Mouse (Mus musculus): ENCODE measurements around the gene Tfap2c. TPM values are rescaled to one million over a fixed set of nuclear protein-coding genes. Genes with fewer than 3 reads are reported as not detected.

Gene Tfap2c
- total and polyA plus RNA-seq, 3 experiments: 0.05 TPM; not detected in 2

GRCm38 (mm10) chr2:172544601-172545127 lies 4.7 kb upstream of the Tfap2c start:
- H3K36me3 ChIP-seq (replicated peaks): no peaks in the 10 kb centered on the region
- H3K9me3 ChIP-seq (replicated peaks): peaks cover 36% of the 10 kb centered on the region
- no peak overlapping the region for H3K4me3 ChIP-seq (ENCODE audit: low read depth, low read length)
- ATAC-seq (ENCODE audit: extremely low read depth, insufficient number of reproducible peaks, low FRiP score, poor library complexity, severe bottlenecking) (no peak), DNase-seq (ENCODE audit: low spot score) (no peak)
- no peaks in the 10 kb centered on the region; the same call in 1 of the 2 replicates for H3K27me3 ChIP-seq (ENCODE audit: insufficient read depth, low read length)
- H3K4me1 ChIP-seq (ENCODE audit: insufficient read depth, low read depth, low read length): no peaks in the 10 kb centered on the region
- TF ChIP-seq GATA1 (IDR thresholded peaks at IDR 0.05; ENCODE audit: borderline replicate concordance, low read length): no peak
- TF ChIP-seq GATA2 (IDR thresholded peaks at IDR 0.05; ENCODE audit: borderline replicate concordance, low read depth, low read length): no peak
- no peak for TF ChIP-seq POLR2AphosphoS5 (IDR thresholded peaks at IDR 0.05; ENCODE audit: insufficient replicate concordance, low read depth, low read length)
- TF ChIP-seq TAL1 (conservative IDR thresholded peaks at IDR 0.05; ENCODE audit: low read depth, low read length): no peak
- TF ChIP-seq CTCF (IDR thresholded peaks at IDR 0.05; ENCODE audit: low read depth, low read length): no peak

- Histone ChIP-seq H3K9me3 (replicated peaks) (peaks cover 45% of the 10 kb centered on the region), H3K4me1 (ENCODE audit: insufficient read depth, low read depth, low read length) (no peaks in the 10 kb centered on the region), H3K36me3 (replicated peaks) (no peaks in the 10 kb centered on the region), H3K27me3 (ENCODE audit: insufficient read depth, low read length) (peaks cover under 1% of the 10 kb centered on the region; the same call in 1 of the 2 replicates), H3K4me3 (ENCODE audit: low read depth, low read length) (no peak overlapping the region)
- no peak for ATAC-seq (ENCODE audit: extremely low read depth, insufficient number of reproducible peaks, low FRiP score, poor library complexity, severe bottlenecking)
- TF ChIP-seq GATA1 (IDR thresholded peaks at IDR 0.05; ENCODE audit: borderline replicate concordance, low read length): no peak
- TF ChIP-seq TAL1 (conservative IDR thresholded peaks at IDR 0.05; ENCODE audit: low read depth, low read length): no peak
- TF ChIP-seq CTCF (IDR thresholded peaks at IDR 0.05; ENCODE audit: low read depth, low read length): no peak
- no peak for TF ChIP-seq GATA2 (IDR thresholded peaks at IDR 0.05; ENCODE audit: borderline replicate concordance, low read depth, low read length)
- TF ChIP-seq POLR2AphosphoS5 (IDR thresholded peaks at IDR 0.05; ENCODE audit: insufficient replicate concordance, low read depth, low read length): no peak
- DNase-seq (ENCODE audit: low spot score): no peak
These were observed 3.7 kb upstream of the Tfap2c start for GRCm38 (mm10) chr2:172545592-172546235.

GRCm38 (mm10) chr2:172546551-172546950 lies 2.8 kb upstream of the Tfap2c start:
- ATAC-seq (ENCODE audit: extremely low read depth, insufficient number of reproducible peaks, low FRiP score, poor library complexity, severe bottlenecking): no peak
- Histone ChIP-seq H3K9me3 (replicated peaks) (peaks cover 53% of the 10 kb centered on the region), H3K4me3 (ENCODE audit: low read depth, low read length) (no peak overlapping the region), H3K4me1 (ENCODE audit: insufficient read depth, low read depth, low read length) (no peaks in the 10 kb centered on the region), H3K36me3 (replicated peaks) (no peaks in the 10 kb centered on the region), H3K27me3 (ENCODE audit: insufficient read depth, low read length) (peaks cover 6% of the 10 kb centered on the region; the same call in 1 of the 2 replicates)
- DNase-seq (ENCODE audit: low spot score): no peak
- TF ChIP-seq GATA1 (IDR thresholded peaks at IDR 0.05; ENCODE audit: borderline replicate concordance, low read length): no peak

GRCm38 (mm10) chr2:172547116-172547515 lies 2.3 kb upstream of the Tfap2c start:
- H3K27me3 ChIP-seq (ENCODE audit: insufficient read depth, low read length): peaks cover 6% of the 10 kb centered on the region; the same call in 1 of the 2 replicates
- H3K36me3 ChIP-seq (replicated peaks): no peaks in the 10 kb centered on the region
- peaks cover 57% of the 10 kb centered on the region for H3K9me3 ChIP-seq (replicated peaks)
- no peaks in the 10 kb centered on the region for H3K4me1 ChIP-seq (ENCODE audit: insufficient read depth, low read depth, low read length)
- H3K4me3 ChIP-seq (ENCODE audit: low read depth, low read length): no peak overlapping the region
- no peak for TF ChIP-seq GATA1 (IDR thresholded peaks at IDR 0.05; ENCODE audit: borderline replicate concordance, low read length)
- no peak for TF ChIP-seq GATA2 (IDR thresholded peaks at IDR 0.05; ENCODE audit: borderline replicate concordance, low read depth, low read length)
- TF ChIP-seq CTCF (IDR thresholded peaks at IDR 0.05; ENCODE audit: low read depth, low read length): no peak
- ATAC-seq (ENCODE audit: extremely low read depth, insufficient number of reproducible peaks, low FRiP score, poor library complexity, severe bottlenecking) (no peak), DNase-seq (ENCODE audit: low spot score) (no peak)

GRCm38 (mm10) chr2:172547807-172548586 lies 1.4 kb upstream of the Tfap2c start:
- ATAC-seq (ENCODE audit: extremely low read depth, insufficient number of reproducible peaks, low FRiP score, poor library complexity, severe bottlenecking): no peak
- H3K27me3 ChIP-seq (ENCODE audit: insufficient read depth, low read length): peaks cover 6% of the 10 kb centered on the region; the same call in 1 of the 2 replicates
- H3K4me1 ChIP-seq (ENCODE audit: insufficient read depth, low read depth, low read length): no peaks in the 10 kb centered on the region
- H3K36me3 ChIP-seq (replicated peaks): no peaks in the 10 kb centered on the region
- DNase-seq (ENCODE audit: low spot score): no peak
- TF ChIP-seq CTCF (IDR thresholded peaks at IDR 0.05; ENCODE audit: low read depth, low read length): no peak
- TF ChIP-seq GATA1 (IDR thresholded peaks at IDR 0.05; ENCODE audit: borderline replicate concordance, low read length): no peak
- TF ChIP-seq GATA2 (IDR thresholded peaks at IDR 0.05; ENCODE audit: borderline replicate concordance, low read depth, low read length): no peak
- TF ChIP-seq POLR2AphosphoS5 (IDR thresholded peaks at IDR 0.05; ENCODE audit: insufficient replicate concordance, low read depth, low read length): no peak
- TF ChIP-seq TAL1 (conservative IDR thresholded peaks at IDR 0.05; ENCODE audit: low read depth, low read length): no peak
- no peak overlapping the region for H3K4me3 ChIP-seq (ENCODE audit: low read depth, low read length)
- H3K9me3 ChIP-seq (replicated peaks): peaks cover 57% of the 10 kb centered on the region

GRCm38 (mm10) chr2:172548672-172549255 lies 629 bp upstream of the Tfap2c start:
- Histone ChIP-seq H3K36me3 (replicated peaks) (no peaks in the 10 kb centered on the region), H3K4me1 (ENCODE audit: insufficient read depth, low read depth, low read length) (no peaks in the 10 kb centered on the region), H3K4me3 (ENCODE audit: low read depth, low read length) (no peak overlapping the region), H3K9me3 (replicated peaks) (peaks cover 61% of the 10 kb centered on the region), H3K27me3 (ENCODE audit: insufficient read depth, low read length) (peaks cover 6% of the 10 kb centered on the region; the same call in 1 of the 2 replicates)
- DNase-seq (ENCODE audit: low spot score) (no peak), ATAC-seq (ENCODE audit: extremely low read depth, insufficient number of reproducible peaks, low FRiP score, poor library complexity, severe bottlenecking) (no peak)
- TF ChIP-seq GATA2 (IDR thresholded peaks at IDR 0.05; ENCODE audit: borderline replicate concordance, low read depth, low read length): no peak
- no peak for TF ChIP-seq TAL1 (conservative IDR thresholded peaks at IDR 0.05; ENCODE audit: low read depth, low read length)
- no peak for TF ChIP-seq GATA1 (IDR thresholded peaks at IDR 0.05; ENCODE audit: borderline replicate concordance, low read length)
- no peak for TF ChIP-seq POLR2AphosphoS5 (IDR thresholded peaks at IDR 0.05; ENCODE audit: insufficient replicate concordance, low read depth, low read length)
- TF ChIP-seq CTCF (IDR thresholded peaks at IDR 0.05; ENCODE audit: low read depth, low read length): no peak
